Mouse (Mus musculus) forebrain, embryonic 13.5 days (tissue): ENCODE measurements around the gene Klk8. TPM values are rescaled to one million over a fixed set of nuclear protein-coding genes. Genes with fewer than 3 reads are reported as not detected.

ENCODE experiments used
- polyA plus RNA-seq: library from polyadenylated mRNA; unstranded; fragments of >200 nt; fragmentation: Nextera tagmentation; extraction: Ambion mirVana; gene quantifications from 2 replicates; pipeline ENCODE4 v1.2.1, GENCODE M21; 2015

Klk8 gene
- polyA plus RNA-seq, 1 experiment from 2014 or later, result 4.8 TPM

Other genes with a start within 250 kb of the Klk8 start
- gene Zfp658, start 235.3 kb upstream of the Klk8 start, polyA plus RNA-seq, result 8.8 and 9.4 TPM in 2 replicates
- 13.2 and 16.0 TPM in 2 replicates for gene Zfp719, start 218.0 kb upstream of the Klk8 start, polyA plus RNA-seq
- gene Zfp819, start 190.4 kb upstream of the Klk8 start, polyA plus RNA-seq, result 0.37 and 0.67 TPM in 2 replicates
- not detected in 2 replicates for gene Ceacam18, start 162.9 kb upstream of the Klk8 start, polyA plus RNA-seq
- 0.17 and 0.28 TPM in 2 replicates for gene Siglece, start 137.4 kb upstream of the Klk8 start, polyA plus RNA-seq
- 20.2 and 23.1 TPM in 2 replicates for gene Ctu1, start 125.6 kb upstream of the Klk8 start, polyA plus RNA-seq
- not detected in 2 replicates for gene Klk14, start 107.2 kb upstream of the Klk8 start, polyA plus RNA-seq
- gene Klk13, start 85.0 kb upstream of the Klk8 start, polyA plus RNA-seq, result not detected in 2 replicates
- gene Klk12, start 28.7 kb upstream of the Klk8 start, polyA plus RNA-seq, result not detected in 2 replicates
- not detected in 2 replicates for gene Klk11, start 23.0 kb upstream of the Klk8 start, polyA plus RNA-seq
- gene Klk10, start 16.5 kb upstream of the Klk8 start, polyA plus RNA-seq, result not detected in 2 replicates
- not detected in 2 replicates for gene Klk9, start 5.7 kb upstream of the Klk8 start, polyA plus RNA-seq
- not detected in 2 replicates for gene Klk7, start 13.7 kb downstream of the Klk8 start, polyA plus RNA-seq
- gene Klk6, start 26.9 kb downstream of the Klk8 start, polyA plus RNA-seq, result not detected in 2 replicates
- not detected in 2 replicates for gene Klk5, start 44.4 kb downstream of the Klk8 start, polyA plus RNA-seq
- gene Klk4, start 83.6 kb downstream of the Klk8 start, polyA plus RNA-seq, result 0.14 TPM in 1 of 2 replicates, not detected in the other
- gene Klk15, start 136.2 kb downstream of the Klk8 start, polyA plus RNA-seq, result not detected in 2 replicates
- not detected in 2 replicates for gene Klk1b8, start 153.1 kb downstream of the Klk8 start, polyA plus RNA-seq
- gene Klk1b1, start 169.2 kb downstream of the Klk8 start, polyA plus RNA-seq, result not detected in 2 replicates
- not detected in 2 replicates for gene Klk1b9, start 178.5 kb downstream of the Klk8 start, polyA plus RNA-seq
- gene Klk1b11, start 198.3 kb downstream of the Klk8 start, polyA plus RNA-seq, result not detected in 2 replicates
- gene Klk1b26, start 214.6 kb downstream of the Klk8 start, polyA plus RNA-seq, result not detected in 2 replicates